Mouse (Mus musculus): ENCODE measurements around the gene Gm960.

DNA sequence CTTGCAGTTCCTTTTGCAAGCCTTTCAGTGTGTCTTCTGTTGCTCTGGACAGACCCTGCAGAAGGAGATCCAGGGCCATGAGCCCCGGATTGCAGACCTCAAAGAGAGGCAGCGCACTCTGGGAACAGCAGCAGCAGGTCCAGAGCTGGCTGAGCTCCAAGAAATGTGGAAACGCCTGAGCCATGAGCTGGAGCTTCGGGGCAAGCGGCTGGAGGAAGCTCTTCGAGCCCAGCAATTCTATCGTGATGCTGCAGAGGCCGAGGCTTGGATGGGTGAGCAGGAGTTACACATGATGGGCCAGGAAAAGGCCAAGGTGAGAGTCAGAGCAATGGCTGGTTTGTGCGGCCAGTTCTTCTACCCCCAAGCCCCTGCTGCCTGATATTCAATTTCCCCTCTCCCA lies 46.6 kb upstream of the Gm960 start:
- no peak for TF ChIP-seq CTCF (IDR thresholded peaks at IDR 0.05; ENCODE audit: low read depth)
- TF ChIP-seq EP300 (IDR thresholded peaks at IDR 0.05; ENCODE audit: low read depth): no peak
